Mouse (Mus musculus) cortical plate, adult 2 months (tissue): ENCODE data around the gene Ndufs4. TPM values are rescaled to one million over a fixed set of nuclear protein-coding genes. Genes with fewer than 3 reads are reported as not detected.

ENCODE experiments used
- H3K27ac ChIP-seq: fragments of 200-500 bp; 2 replicates; pipeline ENCODE4 v1.5.1; 2012; ENCODE audit warnings: low read length, control low read depth, inconsistent platforms; ENCODE audit not compliant: insufficient read depth
- H3K4me1 ChIP-seq: fragments of 200-500 bp; 2 replicates; pipeline ENCODE4 v1.6.1; 2011; ENCODE audit warnings: low read length; ENCODE audit not compliant: control insufficient read depth, insufficient read depth
- H3K4me3 ChIP-seq: fragments of 200-500 bp; 2 replicates; pipeline ENCODE4 v1.5.1; 2011; ENCODE audit warnings: mild to moderate bottlenecking, low read length, control low read depth; ENCODE audit not compliant: insufficient read depth
- CTCF ChIP-seq: fragments of 200-500 bp; IDR thresholded peaks from 2 replicates; pipeline ENCODE4 v1.5.1; 2011; ENCODE audit warnings: mild to moderate bottlenecking, control low read depth, low read length; ENCODE audit not compliant: insufficient read depth; ENCODE audit errors: extremely low read depth
- POLR2A ChIP-seq: fragments of 200-500 bp; IDR thresholded peaks from 2 replicates; pipeline ENCODE4 v1.6.1; 2011; ENCODE audit warnings: mild to moderate bottlenecking, low read length, control low read depth; ENCODE audit not compliant: insufficient read depth; ENCODE audit errors: extremely low read depth
- polyA plus RNA-seq: library from polyadenylated mRNA; depleted of rRNA; stranded (reverse); fragments of >200 nt; gene quantifications from 2 replicates; pipeline ENCODE4 v1.2.3, GENCODE M21; 2012

The Ndufs4 gene
- polyA plus RNA-seq, 1 experiment = 125 TPM

DNA sequence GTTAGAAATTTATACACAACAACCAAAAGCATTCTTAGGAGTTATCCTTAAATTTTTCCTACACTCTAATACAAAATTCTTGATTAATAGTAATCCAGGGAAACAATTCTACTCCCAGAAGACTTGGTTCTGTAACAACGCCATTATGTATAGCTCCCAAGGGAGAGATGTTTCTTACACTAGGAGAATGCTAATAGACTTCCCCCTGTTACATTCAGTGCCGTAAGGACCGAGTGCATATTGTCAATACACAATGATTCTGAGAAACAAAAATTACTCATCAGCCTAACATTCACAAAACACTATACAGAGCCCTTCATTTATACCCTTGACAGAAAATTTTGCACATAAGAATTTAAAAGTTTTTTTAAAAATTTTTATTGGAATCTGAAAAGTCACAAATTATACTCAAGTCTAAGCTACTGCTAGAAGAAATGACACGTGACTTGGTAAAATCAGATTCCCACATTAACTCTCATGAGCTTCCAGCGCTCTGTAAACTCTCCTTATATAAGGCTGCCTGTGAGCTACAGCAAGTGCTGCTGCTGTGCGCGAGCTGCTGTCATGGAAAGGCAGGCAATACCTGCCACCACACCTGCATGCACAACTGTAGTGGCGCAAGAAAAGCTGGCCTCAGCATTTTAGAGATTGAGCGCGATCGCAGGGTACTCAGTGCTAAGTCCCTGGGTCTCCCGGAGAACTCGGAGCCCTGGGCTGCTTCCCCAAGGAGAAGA, 42.9 kb downstream of the Ndufs4 start:
- TF ChIP-seq CTCF (no peak), POLR2A (no peak)
- Histone ChIP-seq H3K27ac (no peak overlapping the region), H3K4me1 (no peaks in the 10 kb centered on the region), H3K4me3 (no peak overlapping the region)

DNA sequence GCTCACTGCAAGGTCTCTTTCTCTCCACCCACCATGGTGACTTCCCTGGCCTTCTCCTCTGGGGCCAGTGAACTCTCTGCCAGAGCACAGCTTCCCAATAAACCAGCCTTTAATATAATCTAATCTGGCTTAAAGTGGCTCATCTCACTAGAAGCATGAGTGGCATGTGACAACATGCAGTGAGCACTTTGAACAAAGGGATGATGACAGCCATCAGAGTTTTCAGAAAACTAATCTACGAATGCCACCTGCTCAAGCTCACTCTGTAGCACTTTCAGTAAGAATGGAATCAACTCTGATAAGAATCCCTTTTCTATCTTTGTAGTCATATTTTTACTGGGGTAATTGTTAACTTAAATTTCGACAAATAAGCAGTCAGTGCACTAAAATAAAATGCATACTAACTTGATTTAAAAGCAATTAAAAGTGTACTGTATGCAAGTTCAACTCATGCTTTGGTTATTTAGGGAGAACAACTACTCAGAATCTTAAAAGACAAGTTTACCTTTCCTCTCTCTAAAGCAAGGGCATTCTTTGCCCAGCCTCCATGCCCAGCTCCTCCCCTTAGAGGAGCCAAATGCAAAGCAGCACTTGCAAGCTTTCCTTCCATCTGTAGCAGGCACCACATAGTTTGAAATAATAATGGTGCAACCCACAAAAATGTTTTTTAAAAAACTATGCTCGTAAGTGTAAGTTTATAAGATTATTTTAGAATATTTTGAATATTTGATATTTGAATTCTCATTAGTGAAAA, 43.7 kb downstream of the Ndufs4 start:
- H3K4me1 ChIP-seq = no peaks in the 10 kb centered on the region
- no peak overlapping the region for H3K4me3 ChIP-seq
- TF ChIP-seq CTCF (no peak), POLR2A (no peak)
- no peak overlapping the region for H3K27ac ChIP-seq

DNA sequence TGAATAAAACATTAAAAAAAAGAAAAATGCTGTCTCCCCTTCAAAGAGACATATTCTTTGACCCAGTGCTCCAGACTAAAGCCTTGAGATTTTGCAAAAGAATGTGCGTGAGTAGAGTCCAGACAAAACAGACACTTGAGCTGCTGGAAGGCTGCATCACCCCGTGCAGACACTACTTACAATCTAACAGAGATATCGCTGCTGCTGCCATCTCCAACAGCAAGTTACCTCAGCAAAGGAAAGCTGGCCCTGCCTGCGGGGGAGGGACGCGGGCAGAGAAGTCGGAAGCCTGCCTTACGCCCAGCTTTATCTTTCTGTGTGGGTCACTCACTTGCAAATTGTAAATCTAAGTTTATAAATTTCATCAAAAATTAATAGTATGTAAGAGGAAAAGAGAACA, 45.1 kb downstream of the Ndufs4 start:
- Histone ChIP-seq H3K27ac (no peak overlapping the region), H3K4me3 (no peak overlapping the region), H3K4me1 (no peaks in the 10 kb centered on the region)
- no peak for TF ChIP-seq CTCF
- TF ChIP-seq POLR2A = no peak

DNA sequence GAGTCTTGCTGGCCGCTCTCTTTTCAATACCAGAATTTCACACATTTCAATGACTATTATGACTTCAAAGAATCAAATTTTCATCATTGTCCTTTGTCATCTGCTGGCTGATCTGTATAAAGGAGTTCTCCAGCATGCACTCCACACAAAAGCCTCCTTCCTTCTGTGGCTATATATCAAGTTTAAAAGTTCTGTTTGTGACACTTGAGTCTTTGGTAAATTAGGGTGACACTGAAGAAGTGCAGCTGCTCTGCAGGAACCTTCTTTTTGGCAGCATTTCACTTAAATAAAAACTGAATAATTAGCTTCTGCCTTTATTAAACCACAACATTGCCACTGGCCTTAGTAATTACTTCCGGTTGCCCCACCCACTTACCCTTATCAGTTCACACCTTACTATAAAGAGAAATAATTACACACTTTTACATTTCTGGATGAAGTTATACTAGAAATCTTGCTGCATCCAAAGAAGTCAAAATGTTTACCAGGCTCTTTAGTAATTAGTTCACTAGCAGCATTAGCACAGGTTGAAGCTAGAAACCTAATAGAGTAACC, 68.1 kb downstream of the Ndufs4 start:
- TF ChIP-seq POLR2A (no peak), CTCF (no peak)
- Histone ChIP-seq H3K4me1 (no peaks in the 10 kb centered on the region), H3K4me3 (no peak overlapping the region), H3K27ac (no peak overlapping the region)

DNA sequence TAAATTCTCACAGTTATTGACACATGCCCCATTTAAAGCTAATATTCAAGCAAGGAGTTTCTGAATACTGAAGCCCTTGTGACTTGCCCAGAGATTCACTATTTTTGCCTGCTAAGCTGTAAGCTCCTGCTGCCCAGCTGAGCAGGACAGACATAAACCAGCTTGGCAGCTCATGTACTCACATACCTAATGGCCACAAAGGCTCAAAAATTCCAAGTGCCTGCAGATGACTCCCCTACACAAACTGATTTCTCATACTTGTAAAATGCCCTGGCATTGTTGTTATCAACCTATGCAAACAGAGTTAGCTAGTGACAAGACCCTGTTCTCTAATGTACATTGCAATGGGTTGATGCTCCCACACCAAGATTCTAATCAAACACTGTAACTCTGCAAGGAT, 68.9 kb downstream of the Ndufs4 start:
- H3K27ac ChIP-seq = no peak overlapping the region
- no peak overlapping the region for H3K4me3 ChIP-seq
- no peak for TF ChIP-seq CTCF
- TF ChIP-seq POLR2A = no peak
- no peaks in the 10 kb centered on the region for H3K4me1 ChIP-seq

DNA sequence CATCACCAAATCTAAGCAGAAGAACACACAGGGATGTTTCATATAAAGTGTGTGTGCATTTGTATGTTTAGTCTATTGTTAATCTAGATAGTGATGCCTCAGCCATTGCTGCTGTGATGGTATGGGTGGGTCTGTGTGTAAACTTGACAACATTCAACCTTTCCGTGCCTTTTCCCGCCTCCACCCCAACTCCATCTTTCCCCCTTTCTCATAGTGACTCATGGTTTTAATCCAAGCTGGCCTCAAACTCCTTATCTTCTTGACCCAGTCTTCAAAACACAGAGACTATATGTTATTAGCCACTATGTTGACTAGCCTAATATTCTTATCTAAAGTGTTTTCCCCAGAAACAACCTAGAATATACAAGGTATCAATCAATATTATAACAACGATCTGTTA, 72.7 kb downstream of the Ndufs4 start:
- TF ChIP-seq CTCF (no peak), POLR2A (no peak)
- H3K27ac ChIP-seq = no peak overlapping the region
- no peak overlapping the region for H3K4me3 ChIP-seq
- no peaks in the 10 kb centered on the region for H3K4me1 ChIP-seq

DNA sequence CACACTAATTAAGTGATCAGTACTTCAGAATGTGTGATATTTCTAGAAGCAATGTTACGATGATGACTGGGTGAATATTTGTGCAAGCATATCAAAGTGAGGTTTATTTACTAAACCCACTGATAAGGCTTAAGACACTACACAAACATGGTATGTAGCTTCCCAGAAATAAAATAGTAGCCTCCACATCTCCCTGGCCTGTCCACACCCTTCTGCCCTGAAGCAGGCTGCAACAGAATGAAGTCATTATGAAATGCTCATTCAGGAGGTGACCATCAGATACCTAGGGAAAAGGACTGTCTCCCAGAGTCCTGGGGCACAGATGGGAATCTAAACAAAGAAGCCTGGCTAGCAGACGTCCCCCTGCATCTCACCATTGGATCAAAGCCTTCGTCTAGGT, 73.1 kb downstream of the Ndufs4 start:
- no peak for TF ChIP-seq CTCF
- TF ChIP-seq POLR2A = no peak
- H3K27ac ChIP-seq = no peak overlapping the region

DNA sequence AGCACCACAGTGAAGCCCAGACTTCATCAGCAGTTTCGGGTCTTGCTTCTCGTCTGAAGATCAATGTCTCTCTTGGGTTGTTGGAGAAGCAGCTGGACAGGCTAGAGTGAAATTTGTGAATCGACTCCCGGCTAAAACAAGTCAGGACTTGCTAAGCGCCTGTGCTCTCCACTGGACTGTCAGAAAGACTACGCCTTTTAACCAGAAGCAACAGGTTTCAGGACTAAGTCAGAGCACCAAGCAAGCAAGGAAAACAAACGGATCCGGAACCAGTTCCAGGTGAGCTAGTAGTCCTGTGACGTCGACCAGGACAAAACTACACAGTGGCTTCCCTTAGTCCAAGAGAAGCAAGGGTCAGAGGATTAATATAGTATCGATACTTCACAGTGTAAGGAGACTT, 77.5 kb downstream of the Ndufs4 start:
- H3K27ac ChIP-seq = no peak overlapping the region
- TF ChIP-seq POLR2A (no peak), CTCF (no peak)

More for the DNA sequence above, 73.1 kb downstream of the Ndufs4 start:
- Histone ChIP-seq H3K4me1 (no peaks in the 10 kb centered on the region), H3K4me3 (no peak overlapping the region)

DNA sequence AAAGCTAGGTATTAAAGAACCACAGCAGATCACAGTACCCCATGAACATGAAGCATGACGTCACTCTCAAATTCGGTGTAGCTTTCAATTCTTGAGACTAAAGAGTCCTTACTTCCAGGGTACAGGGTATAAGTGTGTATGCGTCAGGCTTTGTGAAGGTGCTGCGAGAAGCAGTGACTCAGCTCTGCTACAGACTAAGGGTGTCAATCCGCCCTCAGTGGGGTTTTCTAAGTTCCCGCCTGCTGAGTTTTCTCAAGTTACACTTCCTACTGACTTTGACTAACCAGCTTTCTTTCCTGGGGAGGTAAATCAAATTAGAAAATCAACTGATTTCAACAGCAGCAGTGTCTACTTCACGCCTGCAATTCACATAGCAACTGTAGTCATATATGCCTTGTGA, 83.4 kb downstream of the Ndufs4 start:
- H3K4me3 ChIP-seq = no peak overlapping the region
- H3K27ac ChIP-seq = no peak overlapping the region
- H3K4me1 ChIP-seq = no peaks in the 10 kb centered on the region
- TF ChIP-seq CTCF (no peak), POLR2A (no peak)

More for the DNA sequence above, 77.5 kb downstream of the Ndufs4 start:
- H3K4me1 ChIP-seq = no peaks in the 10 kb centered on the region
- no peak overlapping the region for H3K4me3 ChIP-seq
